Mouse (Mus musculus): ENCODE results near the gene Gm11213.

Gm11213 gene

DNA sequence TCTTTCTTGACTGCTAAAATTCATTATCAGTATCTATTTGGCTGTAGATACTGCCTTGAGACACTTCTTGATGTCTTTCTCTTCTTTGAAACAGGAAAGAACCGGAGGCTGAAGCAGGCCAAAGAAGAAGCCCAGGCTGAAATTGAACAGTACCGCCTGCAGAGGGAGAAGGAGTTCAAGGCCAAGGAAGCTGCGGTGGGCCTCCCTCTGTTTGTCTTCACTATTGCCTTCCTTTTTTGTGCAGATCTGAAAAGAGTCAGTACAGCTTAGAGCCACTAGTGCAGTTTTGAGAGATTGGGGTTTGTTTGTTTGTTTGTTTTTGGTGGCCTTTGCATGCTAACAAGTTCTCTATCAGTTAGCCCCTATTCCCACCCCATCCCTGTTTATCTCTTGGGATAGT is 56.6 kb downstream of the Gm11213 start:
- no peak for DNase-seq (ENCODE audit: inconsistent age in 2 of 2, low spot score in 1 of 2)

- DNase-seq (ENCODE audit: inconsistent age in 2 of 2, low spot score in 1 of 2) = peak in 1 of 2 experiments; percentile 46
Observed at GRCm38 (mm10) chr4:63547799-63548198, 57.3 kb downstream of the Gm11213 start.

Measured in adrenal gland, adult (tissue).